Mouse (Mus musculus) MEL (cell line): ENCODE results near the gene Il18rap. TPM values are rescaled to one million over a fixed set of nuclear protein-coding genes. Genes with fewer than 3 reads are reported as not detected.

Experiments
- DNase-seq: peaks from one replicate; pipeline ENCODE4 v3.0.0; 2011; ENCODE audit warnings: low read depth, low spot score
- H3K27ac ChIP-seq: 2 replicates; pipeline ENCODE4 v1.5.1; 2012; ENCODE audit warnings: low read depth, mild to moderate bottlenecking, control low read depth, low read length, moderate library complexity; ENCODE audit not compliant: control insufficient read depth
- H3K27me3 ChIP-seq, 2 experiments: fragments of 150-350 bp in 1 of 2; sonication (generic) in 1 of 2; 2 replicates each; pipeline ENCODE4 v1.6.1; 2012; ENCODE audit warnings: low read length in 2 of 2, mild to moderate bottlenecking in 2 of 2, improper control_type of control experiment in 1 of 2, moderate library complexity in 1 of 2; ENCODE audit not compliant: insufficient read depth in 2 of 2, control insufficient read depth in 1 of 2
- H3K36me3 ChIP-seq, 2 experiments: 2 replicates each; pipeline ENCODE4 v1.6.1; 2012 to 2014; ENCODE audit warnings: low read length in 2 of 2, improper control_type of control experiment in 1 of 2, inconsistent platforms in 1 of 2, mild to moderate bottlenecking in 1 of 2; ENCODE audit not compliant: insufficient read depth in 2 of 2, control insufficient read depth in 1 of 2
- H3K4me1 ChIP-seq, 2 experiments: fragments of 150-350 bp in 1 of 2; sonication (generic) in 1 of 2; 2 replicates each; pipeline ENCODE4 v1.6.1; 2012; ENCODE audit warnings: low read length in 2 of 2, improper control_type of control experiment in 1 of 2, mild to moderate bottlenecking in 1 of 2; ENCODE audit not compliant: insufficient read depth in 2 of 2, control insufficient read depth in 1 of 2
- H3K4me3 ChIP-seq, 2 experiments: fragments of 150-350 bp in 1 of 2; sonication (generic) in 1 of 2; 2 replicates each; pipeline ENCODE4 v1.5.1; 2012; ENCODE audit warnings: low read depth in 2 of 2, low read length in 2 of 2, mild to moderate bottlenecking in 2 of 2, moderate library complexity in 2 of 2, control low read depth in 1 of 2, improper control_type of control experiment in 1 of 2; ENCODE audit not compliant: control insufficient read depth in 1 of 2, insufficient read depth in 1 of 2
- H3K79me2 ChIP-seq: 2 replicates; pipeline ENCODE4 v1.6.1; 2012; ENCODE audit warnings: mild to moderate bottlenecking, low read length, moderate library complexity; ENCODE audit not compliant: control insufficient read depth, poor library complexity, insufficient read depth
- H3K9ac ChIP-seq: 2 replicates; pipeline ENCODE4 v1.6.1; 2012; ENCODE audit warnings: low read depth, mild to moderate bottlenecking, control low read depth, low read length, moderate library complexity; ENCODE audit not compliant: control insufficient read depth, poor library complexity, severe bottlenecking
- H3K9me3 ChIP-seq: fragments of 150-350 bp; sonication (generic); replicated peaks from 2 replicates; pipeline ENCODE4 v1.6.1; 2012; ENCODE audit warnings: mild to moderate bottlenecking, low read length, improper control_type of control experiment, moderate library complexity; ENCODE audit not compliant: insufficient read depth
- BHLHE40 ChIP-seq: IDR thresholded peaks from 2 replicates; pipeline ENCODE4 v1.6.1; 2012; ENCODE audit warnings: low read depth, mild to moderate bottlenecking, inconsistent platforms, low read length, improper control_type of control experiment, borderline replicate concordance
- CHD1 ChIP-seq: IDR thresholded peaks from 2 replicates; pipeline ENCODE4 v1.6.1; 2012; ENCODE audit warnings: low read depth, mild to moderate bottlenecking, inconsistent platforms, low read length, improper control_type of control experiment
- E2F4 ChIP-seq: IDR thresholded peaks from 2 replicates; pipeline ENCODE4 v1.6.1; 2011; ENCODE audit warnings: low read depth, low read length, improper control_type of control experiment, borderline replicate concordance
- ETS1 ChIP-seq: IDR thresholded peaks from 2 replicates; pipeline ENCODE4 v1.6.1; 2012; ENCODE audit warnings: low read depth, mild to moderate bottlenecking, inconsistent platforms, low read length, improper control_type of control experiment, moderate library complexity
- GATA1 ChIP-seq: IDR thresholded peaks from 2 replicates; pipeline ENCODE4 v1.6.1; 2011; ENCODE audit warnings: low read depth, low read length, improper control_type of control experiment
- MAX ChIP-seq: IDR thresholded peaks from 2 replicates; pipeline ENCODE4 v1.6.1; 2011; ENCODE audit warnings: low read length, improper control_type of control experiment
- NELFE ChIP-seq: IDR thresholded peaks from 2 replicates; pipeline ENCODE4 v1.6.1; 2011; ENCODE audit warnings: low read depth, low read length, improper control_type of control experiment
- POLR2A ChIP-seq, 2 experiments: IDR thresholded peaks; 2 replicates each; pipeline ENCODE4 v1.6.1; 2011 to 2012; ENCODE audit warnings: low read length in 2 of 2, mild to moderate bottlenecking in 2 of 2, control low read depth in 1 of 2, improper control_type of control experiment in 1 of 2, low read depth in 1 of 2, moderate library complexity in 1 of 2; ENCODE audit not compliant: control insufficient read depth in 1 of 2, insufficient read depth in 1 of 2, poor library complexity in 1 of 2
- TBP ChIP-seq: IDR thresholded peaks from 2 replicates; pipeline ENCODE4 v1.8.0; 2011; ENCODE audit warnings: low read depth, low read length, improper control_type of control experiment
- UBTF ChIP-seq: IDR thresholded peaks from 2 replicates; pipeline ENCODE4 v1.6.1; 2012; ENCODE audit warnings: low read depth, mild to moderate bottlenecking, inconsistent platforms, low read length, improper control_type of control experiment, moderate library complexity, borderline replicate concordance; ENCODE audit not compliant: insufficient read depth
- USF2 ChIP-seq, 2 experiments: IDR thresholded peaks; 2 replicates each; pipeline ENCODE4 v1.6.1; 2011 to 2012; ENCODE audit warnings: improper control_type of control experiment in 2 of 2, low read length in 2 of 2, borderline replicate concordance in 1 of 2, inconsistent platforms in 1 of 2, low read depth in 1 of 2, mild to moderate bottlenecking in 1 of 2; ENCODE audit not compliant: insufficient read depth in 1 of 2
- polyA plus RNA-seq, 2 experiments: library from polyadenylated mRNA; stranded (reverse) in 1 of 2; unstranded in 1 of 2; fragments of >175 nt in 1 of 2; fragments of >200 nt in 1 of 2; gene quantifications; 2 replicates each; pipeline versions ENCODE4 v1.2.1 to v1.2.4; 2012; ENCODE audit warnings: low replicate concordance in 2 of 2, low read depth in 1 of 2; ENCODE audit not compliant: insufficient read length in 2 of 2, insufficient read depth in 1 of 2, missing spikeins in 1 of 2
- total RNA-seq: library from RNA; depleted of rRNA; stranded (reverse); fragments of 300-350 nt; gene quantifications from 2 replicates; pipeline ENCODE4 v1.2.3, GENCODE M21; 2012; rRNA removed

Il18rap gene
- total and polyA plus RNA-seq, 3 experiments = not detected

DNA sequence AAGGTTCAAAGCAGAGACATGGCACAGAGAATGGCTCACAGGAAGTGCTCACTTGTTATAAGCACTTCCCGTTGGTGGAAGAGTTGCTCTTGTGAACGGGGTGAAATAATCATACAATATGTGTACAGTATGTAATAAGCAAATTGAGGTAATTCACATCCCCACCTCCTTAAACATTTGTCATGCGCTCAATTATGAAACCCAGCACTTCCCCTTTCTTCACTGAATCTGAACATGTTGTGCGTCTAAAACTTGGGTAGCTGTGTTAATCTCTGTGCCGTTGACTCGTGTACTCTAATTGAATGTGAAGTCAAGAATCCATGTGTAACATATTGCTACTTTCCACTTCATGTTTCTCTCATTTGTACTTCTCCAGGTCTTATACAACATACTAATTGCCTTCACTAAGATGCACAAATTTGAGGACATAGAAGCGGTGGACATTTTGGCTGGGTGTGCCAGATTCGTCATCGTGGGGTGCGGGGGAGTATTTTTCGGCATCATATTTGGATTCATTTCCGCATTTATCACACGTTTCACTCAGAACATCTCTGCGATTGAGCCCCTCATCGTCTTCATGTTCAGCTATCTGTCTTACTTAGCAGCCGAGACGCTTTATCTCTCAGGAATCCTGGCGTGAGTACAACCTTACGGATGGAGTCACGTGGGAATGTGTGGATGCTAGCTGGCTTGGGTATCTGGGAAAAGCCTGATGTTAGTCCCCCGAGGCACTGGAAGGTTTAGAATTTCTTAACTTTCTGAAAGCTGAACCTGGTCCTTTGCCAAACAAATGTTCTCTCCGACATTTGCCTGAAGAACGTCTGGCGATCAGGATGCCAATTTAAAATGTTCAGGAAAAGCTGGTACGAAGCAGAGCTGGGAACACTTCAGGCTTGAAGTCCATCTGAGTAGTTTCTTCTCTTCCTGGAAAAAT is 85.5 kb downstream of the Il18rap start:
- H3K27ac ChIP-seq = no peak overlapping the region
- no peaks in the 10 kb centered on the region for H3K4me1 ChIP-seq
- H3K4me3 ChIP-seq = no peak overlapping the region
- H3K27me3 ChIP-seq = no peaks in the 10 kb centered on the region; a peak in 1 of 4 replicates
- no peaks in the 10 kb centered on the region for H3K36me3 ChIP-seq
- no peak for DNase-seq
- no peak for TF ChIP-seq E2F4
- TF ChIP-seq GATA1 = no peak
- no peak for TF ChIP-seq UBTF
- no peak for TF ChIP-seq NELFE
- no peak for TF ChIP-seq USF2 (IDR thresholded peaks at IDR 0.05; ENCODE audit: borderline replicate concordance in 1 of 2, insufficient read depth in 1 of 2, low read depth in 1 of 2, low read length in 2 of 2)
- no peak for TF ChIP-seq BHLHE40
- TF ChIP-seq TBP = no peak
- no peak for TF ChIP-seq ETS1
- no peak for TF ChIP-seq CHD1
- no peak for TF ChIP-seq MAX
- no peak for TF ChIP-seq POLR2A (IDR thresholded peaks at IDR 0.05; ENCODE audit: control insufficient read depth in 1 of 2, insufficient read depth in 1 of 2, low read depth in 1 of 2, low read length in 2 of 2, poor library complexity in 1 of 2)
- TF ChIP-seq, all 39 proteins: peak for 0
- H3K79me2 ChIP-seq = no peaks in the 10 kb centered on the region
- H3K9me3 ChIP-seq = no peaks in the 10 kb centered on the region
- no peak overlapping the region for H3K9ac ChIP-seq

Other genes with a start within 250 kb of the Il18rap start
- gene Il1rl2, start 190.8 kb upstream of the Il18rap start, total RNA-seq = 0.07 and 0.08 TPM in 2 replicates
- under 1 TPM in 1 of 2 experiments, not detected in 1; 0.04 TPM for gene Il1rl2, start 190.8 kb upstream of the Il18rap start, polyA plus RNA-seq
- 50.4 and 68.4 TPM in 2 replicates for gene Il1rl1, start 85.8 kb upstream of the Il18rap start, total RNA-seq
- 10 to 100 TPM in 1 of 2 experiments, not detected in 1; 44.4 TPM for gene Il1rl1, start 85.8 kb upstream of the Il18rap start, polyA plus RNA-seq
- 0.08 TPM in 1 of 2 replicates, not detected in the other for gene Il18r1, start 49.8 kb upstream of the Il18rap start, total RNA-seq
- under 1 TPM in 1 of 2 experiments, not detected in 1; 0.10 TPM for gene Il18r1, start 49.8 kb upstream of the Il18rap start, polyA plus RNA-seq
- gene Slc9a4, start 64.7 kb downstream of the Il18rap start, total RNA-seq = not detected in 2 replicates
- gene Slc9a4, start 64.7 kb downstream of the Il18rap start, polyA plus RNA-seq = not detected
- not detected in 2 replicates for gene Slc9a2, start 165.2 kb downstream of the Il18rap start, total RNA-seq
- gene Slc9a2, start 165.2 kb downstream of the Il18rap start, polyA plus RNA-seq = not detected